Mouse (Mus musculus): Measurements from ENCODE around the gene Vapa.
"Not testable (repeated sequence)": the region's sequence is repeated elsewhere in the genome, so short reads cannot be mapped to it uniquely, and the experiment has no call there.

The Vapa gene

GRCm38 (mm10) chr17:65540441-65541272 is 72.7 kb downstream of the Vapa start, which contains the start of gene Tmem232:
Tmem232 (minus strand) TSS chr17:65540782.
- in situ Hi-C loops (cut with MboI; ENCODE audit: low pct_unique_long_range_greater_than_20kb in 1 of 2, low sequenced_read_pairs in 2 of 2, unreplicated experiment in 1 of 2), result no loop called here

GRCm38 (mm10) chr17:65536156-65536555 is 77.2 kb downstream of the Vapa start:
- in situ Hi-C loops (cut with MboI; ENCODE audit: low pct_unique_long_range_greater_than_20kb in 1 of 2, low sequenced_read_pairs in 2 of 2, unreplicated experiment in 1 of 2), result no loop called here

GRCm38 (mm10) chr17:65532381-65532780 is 81.0 kb downstream of the Vapa start:
- in situ Hi-C loops (cut with MboI; ENCODE audit: low pct_unique_long_range_greater_than_20kb in 1 of 2, low sequenced_read_pairs in 2 of 2, unreplicated experiment in 1 of 2), result not testable (repeated sequence)
